Mouse (Mus musculus): ENCODE measurements around the gene Daam1.

Gene Daam1

GRCm38 (mm10) chr12:71901211-71901610 lies 70.3 kb downstream of the Daam1 start:
- DNase-seq, result no peak

- DNase-seq, result no peak
These were observed 71.0 kb downstream of the Daam1 start for GRCm38 (mm10) chr12:71901859-71902258.

- DNase-seq, result no peak
These were observed 71.4 kb downstream of the Daam1 start for GRCm38 (mm10) chr12:71902317-71902716.

- DNase-seq, result no peak
These were observed 72.3 kb downstream of the Daam1 start for GRCm38 (mm10) chr12:71903218-71903617.

GRCm38 (mm10) chr12:71904310-71904709 lies 73.4 kb downstream of the Daam1 start:
- DNase-seq, result no peak

GRCm38 (mm10) chr12:71904926-71905325 lies 74.0 kb downstream of the Daam1 start:
- DNase-seq, result no peak

- DNase-seq, result no peak
These were observed 74.9 kb downstream of the Daam1 start for GRCm38 (mm10) chr12:71905640-71906320.

- peak in 1 of 2 experiments; percentile 58 for DNase-seq
These were observed 75.8 kb downstream of the Daam1 start for GRCm38 (mm10) chr12:71906582-71907267.

- no peak for DNase-seq
These were observed 78.1 kb downstream of the Daam1 start for GRCm38 (mm10) chr12:71908984-71909383.

- DNase-seq, result no peak
These were observed 79.4 kb downstream of the Daam1 start for GRCm38 (mm10) chr12:71910246-71910645.

GRCm38 (mm10) chr12:71912262-71912661 lies 81.4 kb downstream of the Daam1 start:
- DNase-seq, result peak in 1 of 2 experiments; percentile 20

- DNase-seq, result peak in 1 of 2 experiments; percentile 28
These were observed 88.3 kb downstream of the Daam1 start for GRCm38 (mm10) chr12:71919156-71919555.

GRCm38 (mm10) chr12:71919962-71920361 lies 89.1 kb downstream of the Daam1 start:
- no peak for DNase-seq

- no peak for DNase-seq
These were observed 92.0 kb downstream of the Daam1 start for GRCm38 (mm10) chr12:71922827-71923381.

- DNase-seq, result no peak
These were observed 94.2 kb downstream of the Daam1 start for GRCm38 (mm10) chr12:71924978-71925529.

GRCm38 (mm10) chr12:71925990-71926700 lies 95.3 kb downstream of the Daam1 start:
- DNase-seq, result no peak

- DNase-seq, result no peak
These were observed 97.2 kb downstream of the Daam1 start for GRCm38 (mm10) chr12:71928092-71928491.

GRCm38 (mm10) chr12:71929876-71930275 lies 99.0 kb downstream of the Daam1 start:
- DNase-seq, result no peak

- no peak for DNase-seq
These were observed 101.8 kb downstream of the Daam1 start for GRCm38 (mm10) chr12:71932433-71933386.

- no peak for DNase-seq
These were observed 103.2 kb downstream of the Daam1 start for GRCm38 (mm10) chr12:71933989-71934645.

- no peak for DNase-seq
These were observed 105.8 kb downstream of the Daam1 start for GRCm38 (mm10) chr12:71936636-71937035.

All from kidney, postnatal 4 days (tissue).